Comparison of ENCODE assay signal across 25 mouse cellular contexts in the genomic region with DNA sequence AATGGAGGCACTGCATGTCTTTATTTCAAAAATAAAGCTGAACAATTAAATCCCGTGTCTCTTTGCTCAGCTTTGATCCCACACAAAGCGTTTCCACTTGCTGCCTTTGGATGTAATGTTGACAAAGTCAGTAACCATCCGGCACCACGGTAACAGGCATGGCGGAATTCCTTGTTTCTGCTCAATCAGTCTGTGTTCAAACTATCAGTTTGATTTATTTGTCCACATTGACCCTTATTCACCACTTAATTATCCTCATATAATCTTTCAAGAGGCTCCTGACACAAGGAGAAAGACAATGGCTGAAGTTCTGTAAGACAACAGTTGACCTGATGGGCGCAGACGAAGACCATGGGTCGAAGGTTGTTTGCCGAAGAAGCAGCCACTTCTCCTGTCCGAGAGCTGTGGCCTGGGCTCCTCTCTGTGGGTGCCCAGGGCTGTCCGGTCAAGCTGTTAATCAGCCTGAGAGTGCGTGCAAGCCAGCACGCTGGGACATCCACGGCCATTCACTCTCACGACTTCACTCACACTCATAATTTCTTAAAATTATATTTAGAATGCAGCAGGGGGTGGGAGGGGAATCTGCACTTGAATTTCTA.
DNase-seq lines count a peak whose midpoint lies in the region; ATAC-seq and TF ChIP-seq lines count a peak whose summit lies in the region.
"Had no signal": no experiment of that assay in that cellular context is flagged by ENCODE, and none has a peak within 500 bp of the region (broad histone marks: within the 10 kb centered on the region; RNA-seq: fewer than 3 reads in every experiment).

No protein-coding gene starts in this region.

- 31% methylated on average over 15 of the region's 15 CpGs for WGBS in lung, embryonic 14.5 days
- 59% methylated on average over 15 of the region's 15 CpGs for WGBS in lung, adult 2 months
- 21% methylated on average over 15 of the region's 15 CpGs for WGBS in hindbrain, embryonic 13.5 days
- WGBS in neural tube, embryonic 13.5 days, result 10% methylated on average over 15 of the region's 15 CpGs
- WGBS in liver, embryonic 11.5 days, result 78% methylated on average over 15 of the region's 15 CpGs

- H3K36me3 ChIP-seq in lung, embryonic 14.5 days (ENCODE audit: insufficient read depth), result no peaks in the 10 kb centered on the region
- no peaks in the 10 kb centered on the region for H3K36me3 ChIP-seq in hindbrain, embryonic 13.5 days
- no peaks in the 10 kb centered on the region for H3K36me3 ChIP-seq in neural tube, embryonic 13.5 days
- no peaks in the 10 kb centered on the region for H3K36me3 ChIP-seq in liver, embryonic 11.5 days (ENCODE audit: control insufficient read depth, insufficient read depth, low read length)
- H3K36me3 ChIP-seq: embryonic facial prominence, embryonic 12.5 days; heart, embryonic 15.5 days; limb, embryonic 13.5 days; midbrain, embryonic 10.5 days had no signal

- H3K4me3 ChIP-seq in lung, embryonic 14.5 days (ENCODE audit: low read depth, low read length), result no peak overlapping the region
- no peak overlapping the region for H3K4me3 ChIP-seq in lung, adult 2 months (replicated peaks; ENCODE audit: extremely low read depth, low read depth, low read length)
- H3K4me3 ChIP-seq in hindbrain, embryonic 13.5 days, result no peak overlapping the region
- no peak overlapping the region for H3K4me3 ChIP-seq in neural tube, embryonic 13.5 days
- no peak overlapping the region for H3K4me3 ChIP-seq in liver, embryonic 11.5 days (ENCODE audit: low read depth, low read length)
- H3K4me3 ChIP-seq: embryonic facial prominence, embryonic 12.5 days; erythroblast, embryonic 14.5 days; forebrain, embryonic 13.5 days; heart, embryonic 15.5 days; limb, embryonic 13.5 days; midbrain, embryonic 10.5 days had no signal

- H3K4me2 ChIP-seq in lung, embryonic 14.5 days, result peak overlapping the region; percentile 26; the same call in 1 of the 2 replicates
- H3K4me2 ChIP-seq in hindbrain, embryonic 13.5 days, result peak overlapping the region; percentile 26; the same call in 1 of the 2 replicates
- peak overlapping the region; percentile 26; the same call in 1 of the 2 replicates for H3K4me2 ChIP-seq in neural tube, embryonic 13.5 days
- no peak overlapping the region for H3K4me2 ChIP-seq in liver, embryonic 11.5 days
- H3K4me2 ChIP-seq: embryonic facial prominence, embryonic 12.5 days; forebrain, embryonic 13.5 days; heart, embryonic 15.5 days; limb, embryonic 13.5 days had no signal

- H3K4me1 ChIP-seq in lung, embryonic 14.5 days (ENCODE audit: insufficient read depth), result no peaks in the 10 kb centered on the region
- H3K4me1 ChIP-seq in lung, adult 2 months (ENCODE audit: control insufficient read depth, insufficient read depth, low read length), result peaks cover 4% of the 10 kb centered on the region; the same call in 1 of the 2 replicates
- H3K4me1 ChIP-seq in hindbrain, embryonic 13.5 days (replicated peaks), result peaks cover 13% of the 10 kb centered on the region
- peaks cover 14% of the 10 kb centered on the region for H3K4me1 ChIP-seq in neural tube, embryonic 13.5 days (replicated peaks)
- H3K4me1 ChIP-seq in liver, embryonic 11.5 days (replicated peaks; ENCODE audit: control insufficient read depth, insufficient read depth, low read length), result no peaks in the 10 kb centered on the region
- H3K4me1 ChIP-seq: embryonic facial prominence, embryonic 12.5 days; forebrain, embryonic 13.5 days; heart, embryonic 15.5 days; limb, embryonic 13.5 days had no signal

- no peak for TF ChIP-seq POLR2A in lung, adult 2 months (IDR thresholded peaks at IDR 0.05; ENCODE audit: borderline replicate concordance, extremely low read depth, low read depth, low read length)

- no peak overlapping the region for H3K27ac ChIP-seq in lung, embryonic 14.5 days (ENCODE audit: low read depth)
- no peak overlapping the region for H3K27ac ChIP-seq in hindbrain, embryonic 13.5 days
- no peak overlapping the region for H3K27ac ChIP-seq in neural tube, embryonic 13.5 days (replicated peaks)
- H3K27ac ChIP-seq in liver, embryonic 11.5 days (ENCODE audit: low read depth, low read length), result no peak overlapping the region
- H3K27ac ChIP-seq: embryonic facial prominence, embryonic 12.5 days; forebrain, embryonic 13.5 days; heart, embryonic 15.5 days; limb, embryonic 13.5 days; liver, embryonic 14.5 days; midbrain, embryonic 10.5 days; stomach, postnatal 0 days had no signal

- no peaks in the 10 kb centered on the region for H3K9me3 ChIP-seq in lung, embryonic 14.5 days (ENCODE audit: low read depth, low read length)
- H3K9me3 ChIP-seq in hindbrain, embryonic 13.5 days, result no peaks in the 10 kb centered on the region
- H3K9me3 ChIP-seq in neural tube, embryonic 13.5 days, result no peaks in the 10 kb centered on the region
- H3K9me3 ChIP-seq in liver, embryonic 11.5 days (ENCODE audit: control insufficient read depth, low read length), result no peaks in the 10 kb centered on the region
- H3K9me3 ChIP-seq: embryonic facial prominence, embryonic 12.5 days; forebrain, embryonic 13.5 days; heart, embryonic 15.5 days; limb, embryonic 13.5 days; midbrain, embryonic 10.5 days had no signal

- no peaks in the 10 kb centered on the region; the same call in 1 of the 2 replicates for H3K27me3 ChIP-seq in lung, embryonic 14.5 days (ENCODE audit: insufficient read depth, low read length)
- peaks cover 83% of the 10 kb centered on the region for H3K27me3 ChIP-seq in hindbrain, embryonic 13.5 days
- peaks cover 89% of the 10 kb centered on the region for H3K27me3 ChIP-seq in neural tube, embryonic 13.5 days
- H3K27me3 ChIP-seq in liver, embryonic 11.5 days (replicated peaks; ENCODE audit: control insufficient read depth, insufficient read depth, low read length), result no peaks in the 10 kb centered on the region
- H3K27me3 ChIP-seq: embryonic facial prominence, embryonic 12.5 days; heart, embryonic 15.5 days; limb, embryonic 13.5 days had no signal

- no peak overlapping the region for H3K9ac ChIP-seq in lung, embryonic 14.5 days
- H3K9ac ChIP-seq in hindbrain, embryonic 13.5 days, result no peak overlapping the region
- H3K9ac ChIP-seq in neural tube, embryonic 13.5 days, result no peak overlapping the region
- no peak overlapping the region for H3K9ac ChIP-seq in liver, embryonic 11.5 days (ENCODE audit: low read depth, low read length)
- H3K9ac ChIP-seq: embryonic facial prominence, embryonic 12.5 days; forebrain, embryonic 13.5 days; heart, embryonic 15.5 days; limb, embryonic 13.5 days; liver, embryonic 14.5 days had no signal

- TF ChIP-seq CTCF in lung, embryonic 14.5 days (IDR thresholded peaks at IDR 0.05; ENCODE audit: low read depth), result no peak
- TF ChIP-seq CTCF in lung, adult 2 months (IDR thresholded peaks at IDR 0.05; ENCODE audit: insufficient read depth, low read length), result no peak

- no peak for DNase-seq in lung, embryonic 14.5 days
- no peak for DNase-seq in lung, adult 2 months
- peak; percentile 21 for DNase-seq in Muller cell, postnatal 12 days (ENCODE audit: inconsistent ontology term)
- DNase-seq in thymus, postnatal 4 days, result no peak
- DNase-seq in liver, embryonic 11.5 days (ENCODE audit: low spot score), result no peak
- no peak for DNase-seq in urinary bladder, postnatal 4 days (ENCODE audit: low spot score in 2 of 2)
- DNase-seq: adrenal gland, postnatal 25 days; cerebellum, adult 11-12 months; cerebellum, postnatal 25 days; gastrocnemius, postnatal 25 days; kidney, adult 11 months; layer of hippocampus, postnatal 36 days; lung, postnatal 4 days; right cerebral cortex, adult 18-20 months; thymus, postnatal 25 days had no signal

- ATAC-seq in lung, embryonic 14.5 days (ENCODE audit: insufficient read depth), result no peak
- ATAC-seq in hindbrain, embryonic 13.5 days (ENCODE audit: low FRiP score), result no peak
- peak; percentile 57; the same call in 1 of the 2 replicates for ATAC-seq in neural tube, embryonic 13.5 days (ENCODE audit: low read depth)
- no peak for ATAC-seq in liver, embryonic 11.5 days (replicated peaks; ENCODE audit: low FRiP score)
- ATAC-seq: forebrain, embryonic 13.5 days had no signal
